ENCODE assay signal across 10 mouse cellular contexts in the genomic region with DNA sequence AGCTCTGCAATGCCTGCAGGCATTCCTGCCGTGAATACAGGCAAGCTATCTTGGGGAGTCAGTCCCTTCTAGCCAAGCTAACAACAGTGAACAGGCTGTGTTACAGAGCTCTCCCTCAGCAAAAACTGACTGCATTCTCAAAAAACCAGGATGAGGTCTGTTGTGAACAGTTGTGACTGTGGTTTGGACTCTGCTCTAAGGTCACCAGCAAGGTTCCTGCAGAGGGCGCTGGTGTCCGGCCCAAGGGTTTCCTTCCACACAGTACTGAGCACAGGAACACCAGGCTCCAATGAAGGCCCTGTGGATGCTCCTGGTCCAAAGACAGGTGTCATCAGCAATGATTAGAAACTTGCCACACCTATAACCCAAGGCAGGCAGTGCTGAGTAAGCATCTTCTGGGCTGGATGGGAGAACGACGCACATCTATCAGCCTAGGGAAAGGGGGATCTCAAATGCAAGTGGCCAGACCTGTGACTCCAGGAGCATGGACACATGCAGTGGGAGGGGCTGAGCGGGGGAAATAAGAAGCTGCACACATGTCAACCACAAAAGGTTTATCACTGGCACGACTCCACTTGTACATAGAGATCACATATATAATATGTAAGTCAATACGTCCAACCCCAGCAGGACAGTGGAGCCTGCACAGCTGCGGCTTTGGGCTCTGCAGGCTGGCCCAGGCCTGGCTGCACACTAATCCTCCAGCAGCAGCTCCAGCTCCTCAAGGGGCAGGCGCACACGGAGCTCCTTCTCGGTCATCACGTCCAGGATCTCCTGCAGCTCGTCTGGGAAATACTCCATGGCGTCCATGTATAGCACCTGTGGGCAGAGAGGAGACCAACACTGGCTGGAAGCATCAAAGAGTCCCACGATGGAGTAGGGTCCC. TPM values are rescaled to one million over a fixed set of nuclear protein-coding genes. Genes with fewer than 3 reads are reported as not detected.
DNase-seq lines count a peak whose midpoint lies in the region; ATAC-seq and TF ChIP-seq lines count a peak whose summit lies in the region.
"Had no signal": no experiment of that assay in that cellular context is flagged by ENCODE, and none has a peak within 500 bp of the region (broad histone marks: within the 10 kb centered on the region; RNA-seq: fewer than 3 reads in every experiment).

No protein-coding gene starts in this region.

- no peaks in the 10 kb centered on the region for H3K27me3 ChIP-seq in midbrain, embryonic 15.5 days (replicated peaks)
- no peaks in the 10 kb centered on the region for H3K27me3 ChIP-seq in midbrain, embryonic 16.5 days (ENCODE audit: control insufficient read depth, insufficient read depth, low read depth, low read length)
- no peaks in the 10 kb centered on the region for H3K27me3 ChIP-seq in embryonic facial prominence, embryonic 15.5 days
- no peaks in the 10 kb centered on the region for H3K27me3 ChIP-seq in neural tube, embryonic 14.5 days (ENCODE audit: control insufficient read depth, insufficient read depth, low read length)
- H3K27me3 ChIP-seq: heart, embryonic 12.5 days; Patski had no signal

- H3K4me1 ChIP-seq in midbrain, embryonic 15.5 days = no peaks in the 10 kb centered on the region
- H3K4me1 ChIP-seq in midbrain, embryonic 16.5 days (ENCODE audit: control insufficient read depth, insufficient read depth, low read length) = no peaks in the 10 kb centered on the region
- no peaks in the 10 kb centered on the region for H3K4me1 ChIP-seq in embryonic facial prominence, embryonic 15.5 days
- H3K4me1 ChIP-seq in neural tube, embryonic 14.5 days (ENCODE audit: control insufficient read depth, insufficient read depth, low read length) = no peaks in the 10 kb centered on the region

- peaks cover 64% of the 10 kb centered on the region for H3K36me3 ChIP-seq in midbrain, embryonic 15.5 days (replicated peaks)
- peaks cover 33% of the 10 kb centered on the region for H3K36me3 ChIP-seq in midbrain, embryonic 16.5 days (ENCODE audit: control insufficient read depth, insufficient read depth, low read length)
- H3K36me3 ChIP-seq in embryonic facial prominence, embryonic 15.5 days = peaks cover 97% of the 10 kb centered on the region
- peaks cover 70% of the 10 kb centered on the region for H3K36me3 ChIP-seq in neural tube, embryonic 14.5 days (ENCODE audit: control insufficient read depth, insufficient read depth, low read length)

- WGBS in midbrain, embryonic 15.5 days = 81% methylated on average over 16 of the region's 16 CpGs
- 79% methylated on average over 16 of the region's 16 CpGs for WGBS in midbrain, embryonic 16.5 days
- 72% methylated on average over 16 of the region's 16 CpGs for WGBS in embryonic facial prominence, embryonic 15.5 days
- WGBS in neural tube, embryonic 14.5 days = 84% methylated on average over 16 of the region's 16 CpGs

- no peak overlapping the region for H3K27ac ChIP-seq in gastrocnemius, adult 2 months
- no peak overlapping the region for H3K27ac ChIP-seq in midbrain, embryonic 15.5 days
- H3K27ac ChIP-seq in midbrain, embryonic 16.5 days (ENCODE audit: low read length) = no peak overlapping the region
- no peak overlapping the region; the same call in 1 of the 2 replicates for H3K27ac ChIP-seq in embryonic facial prominence, embryonic 15.5 days (replicated peaks)
- no peak overlapping the region for H3K27ac ChIP-seq in neural tube, embryonic 14.5 days (ENCODE audit: low read depth, low read length)

- H3K4me3 ChIP-seq in gastrocnemius, adult 2 months = no peak overlapping the region
- H3K4me3 ChIP-seq in midbrain, embryonic 15.5 days = no peak overlapping the region
- no peak overlapping the region for H3K4me3 ChIP-seq in midbrain, embryonic 16.5 days (ENCODE audit: low read depth, low read length)
- no peak overlapping the region for H3K4me3 ChIP-seq in embryonic facial prominence, embryonic 15.5 days (replicated peaks)
- H3K4me3 ChIP-seq in neural tube, embryonic 14.5 days (ENCODE audit: low read depth, low read length) = no peak overlapping the region
- H3K4me3 ChIP-seq: heart, embryonic 12.5 days had no signal

- H3K9ac ChIP-seq in midbrain, embryonic 15.5 days = no peak overlapping the region
- no peak overlapping the region for H3K9ac ChIP-seq in midbrain, embryonic 16.5 days (ENCODE audit: low read depth, low read length)
- no peak overlapping the region for H3K9ac ChIP-seq in embryonic facial prominence, embryonic 15.5 days
- H3K9ac ChIP-seq in neural tube, embryonic 14.5 days (replicated peaks; ENCODE audit: low read depth, low read length) = no peak overlapping the region
- H3K9ac ChIP-seq: heart, embryonic 12.5 days had no signal

- no peak overlapping the region for H3K4me2 ChIP-seq in midbrain, embryonic 15.5 days
- H3K4me2 ChIP-seq in midbrain, embryonic 16.5 days (ENCODE audit: low read length) = no peak overlapping the region
- H3K4me2 ChIP-seq in embryonic facial prominence, embryonic 15.5 days (replicated peaks) = no peak overlapping the region
- H3K4me2 ChIP-seq in neural tube, embryonic 14.5 days (ENCODE audit: low read depth, low read length) = no peak overlapping the region
- H3K4me2 ChIP-seq: heart, embryonic 12.5 days had no signal

- no peaks in the 10 kb centered on the region for H3K9me3 ChIP-seq in midbrain, embryonic 15.5 days
- no peaks in the 10 kb centered on the region for H3K9me3 ChIP-seq in midbrain, embryonic 16.5 days (replicated peaks; ENCODE audit: control insufficient read depth, low read length, poor library complexity, severe bottlenecking)
- H3K9me3 ChIP-seq in embryonic facial prominence, embryonic 15.5 days (replicated peaks) = no peaks in the 10 kb centered on the region
- H3K9me3 ChIP-seq in neural tube, embryonic 14.5 days (ENCODE audit: control insufficient read depth, low read length) = no peaks in the 10 kb centered on the region
- H3K9me3 ChIP-seq: heart, embryonic 12.5 days had no signal

- 0 out of 2 replicates have a peak, but pooled peaks have one; percentile 28 for ATAC-seq in midbrain, embryonic 15.5 days (replicated peaks)
- ATAC-seq in midbrain, embryonic 16.5 days = no peak
- ATAC-seq in embryonic facial prominence, embryonic 15.5 days (ENCODE audit: insufficient number of reproducible peaks, low FRiP score, low TSS enrichment, low read depth) = 0 out of 2 replicates have a peak, but pooled peaks have one; percentile 35
- peak; percentile 33; the same call in 1 of the 2 replicates for ATAC-seq in neural tube, embryonic 14.5 days (ENCODE audit: low read depth)
- ATAC-seq: Patski had no signal

- intact Hi-C loops in gastrocnemius, adult 2 months (cut with DNase I) = no loop called here

- TF ChIP-seq CTCF in gastrocnemius, adult 2 months (IDR thresholded peaks at IDR 0.05) = peak; percentile 40

- DNase-seq in gastrocnemius, adult 2 months = no peak
- no peak for DNase-seq in gastrocnemius, adult 18-20 months (ENCODE audit: low spot score)
- DNase-seq in frontal cortex, adult 2 months (ENCODE audit: extremely low spot score in 1 of 2, low spot score in 1 of 2) = no peak
- no peak for DNase-seq in yolk sac, embryonic 10.5 days (ENCODE audit: low spot score)

RNA-seq across cellular contexts. Expression of gene Psmc1, which starts 15.2 kb away (rescaled TPM):
- total RNA-seq in gastrocnemius, adult 2 months (2021) = 100 to 1,000 TPM; 128 to 151 TPM
- 100 to 1,000 TPM; 140 to 164 TPM for total RNA-seq in gastrocnemius, adult 18-20 months (2021)
- 261 and 267 TPM in 2 replicates for polyA plus RNA-seq in midbrain, embryonic 15.5 days (2015; fragmentation: Nextera tagmentation; extraction: Ambion mirVana)
- 270 and 286 TPM in 2 replicates for polyA plus RNA-seq in midbrain, embryonic 16.5 days (2015; fragmentation: Nextera tagmentation; extraction: Ambion mirVana)
- polyA plus RNA-seq in embryonic facial prominence, embryonic 15.5 days (2015; fragmentation: Nextera tagmentation; extraction: Ambion mirVana) = 240 and 248 TPM in 2 replicates
- polyA plus RNA-seq in neural tube, embryonic 14.5 days (2014; fragmentation: Nextera tagmentation; extraction: Ambion mirVana) = 281 and 306 TPM in 2 replicates
- 133 and 152 TPM in 2 replicates for polyA plus RNA-seq in frontal cortex, adult 2 months (2012; rRNA removed)

RNA-seq across cellular contexts. Expression of gene Nrde2, which starts 34.3 kb away (rescaled TPM):
- 1 to 10 TPM; 7.8 to 9.1 TPM for total RNA-seq in gastrocnemius, adult 2 months (2021)
- total RNA-seq in gastrocnemius, adult 18-20 months (2021) = 1 to 10 TPM; 7.5 to 7.8 TPM
- 12.2 and 14.1 TPM in 2 replicates for polyA plus RNA-seq in midbrain, embryonic 15.5 days (2015; fragmentation: Nextera tagmentation; extraction: Ambion mirVana)
- 11.7 and 12.7 TPM in 2 replicates for polyA plus RNA-seq in midbrain, embryonic 16.5 days (2015; fragmentation: Nextera tagmentation; extraction: Ambion mirVana)
- 14.1 TPM in 2 replicates for polyA plus RNA-seq in embryonic facial prominence, embryonic 15.5 days (2015; fragmentation: Nextera tagmentation; extraction: Ambion mirVana)
- 11.7 and 11.9 TPM in 2 replicates for polyA plus RNA-seq in neural tube, embryonic 14.5 days (2014; fragmentation: Nextera tagmentation; extraction: Ambion mirVana)
- 12.0 and 14.9 TPM in 2 replicates for polyA plus RNA-seq in frontal cortex, adult 2 months (2012; rRNA removed)
